Mouse (Mus musculus) granulocyte monocyte progenitor cell, adult 5-6 weeks (primary cell): ENCODE results near the gene Atg4b. TPM values are rescaled to one million over a fixed set of nuclear protein-coding genes. Genes with fewer than 3 reads are reported as not detected.
A peak's percentile ranks its signal among the peaks of the same experiment; 100 is the strongest.
"Not testable (repeated sequence)": the region's sequence is repeated elsewhere in the genome, so short reads cannot be mapped to it uniquely, and the experiment has no call there.

Source experiments
- ATAC-seq: replicated peaks from 2 replicates; pipeline ENCODE4 v1.8.0; 2016; ENCODE audit warnings: mild to moderate bottlenecking, moderate TSS enrichment, inconsistent platforms; ENCODE audit not compliant: poor library complexity, severe bottlenecking
- total RNA-seq, 2 experiments: library from RNA; stranded (forward) in 1 of 2; stranded (reverse) in 1 of 2; fragments of 200-712, 200-1000 nt in 1 of 2; fragments of >200 nt in 1 of 2; fragmentation: Nextera tagmentation in 1 of 2; gene quantifications; 2 replicates each; pipeline ENCODE4 v1.2.3; 2014 to 2017

Atg4b gene
- total RNA-seq, 2 experiments from 2014 or later: 29.7 to 87.7 TPM

DNA sequence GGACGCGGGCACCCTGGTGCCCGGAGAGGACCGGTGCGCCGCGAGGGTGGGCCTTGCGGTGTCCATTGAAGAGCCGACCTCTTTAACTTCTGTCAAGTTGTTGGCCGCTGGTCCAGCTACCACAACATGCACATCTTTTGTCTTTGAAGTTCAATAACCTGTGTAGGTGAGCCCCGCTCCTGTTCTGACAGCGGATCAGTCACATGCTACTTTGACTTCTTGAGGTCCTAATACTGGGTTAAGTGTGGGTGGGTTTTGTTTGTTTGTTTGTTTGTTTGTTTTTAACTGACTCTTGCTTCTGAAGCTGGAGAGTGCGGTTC, 4.0 kb downstream of the Atg4b start:
- no peak for ATAC-seq

DNA sequence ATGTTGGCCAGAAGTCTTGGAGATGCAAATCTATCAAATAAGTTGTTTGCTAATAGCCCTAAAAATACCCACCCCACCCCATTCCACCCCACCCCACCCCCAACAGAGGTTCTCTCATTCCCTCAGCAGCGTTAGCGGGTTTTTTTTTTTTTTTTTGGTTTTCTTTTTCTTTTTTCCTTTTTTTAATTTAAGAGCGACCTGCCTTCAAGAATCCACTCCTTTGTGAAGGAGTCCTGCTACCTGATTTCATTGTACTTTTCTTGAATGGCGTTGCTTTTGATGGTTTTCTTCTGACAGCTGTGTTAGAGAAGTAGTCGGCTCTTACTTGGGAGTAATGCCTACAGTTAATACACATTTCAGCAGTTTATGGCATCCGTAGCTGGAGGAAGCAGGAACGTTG, 4.3 kb downstream of the Atg4b start:
- no peak for ATAC-seq

DNA sequence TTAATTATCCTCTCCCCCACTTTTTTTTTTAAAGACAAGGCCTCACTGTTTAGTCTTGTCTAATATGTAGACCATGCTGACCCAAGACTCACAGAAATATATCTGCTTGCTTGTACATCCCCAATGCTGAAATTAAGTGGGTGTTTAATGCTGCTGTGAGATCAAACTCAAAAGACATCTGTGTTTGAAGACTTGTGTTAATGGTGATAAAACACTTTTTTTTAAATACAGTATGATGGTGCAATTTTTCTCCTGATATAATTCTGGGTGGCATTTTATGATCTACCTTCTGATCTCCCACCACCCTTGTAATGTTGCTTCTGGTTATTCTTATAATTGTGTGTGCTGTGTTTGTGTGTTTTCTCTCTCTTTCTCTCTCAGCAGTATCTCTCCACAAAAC, 4.9 kb downstream of the Atg4b start:
- ATAC-seq: no peak

DNA sequence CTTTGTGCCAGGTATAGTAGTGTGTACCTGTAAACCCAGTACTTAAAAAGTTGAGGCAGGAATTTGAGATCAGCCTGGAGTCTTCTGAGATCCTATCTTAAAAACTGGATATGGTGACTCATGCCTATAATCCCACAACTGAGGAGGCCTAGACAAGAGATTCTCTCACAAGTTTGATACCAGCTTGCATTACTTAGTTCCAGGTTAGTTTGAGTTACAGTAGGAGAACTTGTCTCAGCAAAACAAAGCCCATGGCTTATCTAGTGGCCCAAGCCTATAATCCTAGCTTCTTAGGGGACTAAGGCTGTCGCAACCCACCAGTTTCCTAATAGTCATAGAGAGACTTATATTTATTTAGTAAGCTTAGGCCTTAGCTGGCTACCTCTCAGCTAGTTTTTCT, 8.8 kb downstream of the Atg4b start:
- no peak for ATAC-seq

DNA sequence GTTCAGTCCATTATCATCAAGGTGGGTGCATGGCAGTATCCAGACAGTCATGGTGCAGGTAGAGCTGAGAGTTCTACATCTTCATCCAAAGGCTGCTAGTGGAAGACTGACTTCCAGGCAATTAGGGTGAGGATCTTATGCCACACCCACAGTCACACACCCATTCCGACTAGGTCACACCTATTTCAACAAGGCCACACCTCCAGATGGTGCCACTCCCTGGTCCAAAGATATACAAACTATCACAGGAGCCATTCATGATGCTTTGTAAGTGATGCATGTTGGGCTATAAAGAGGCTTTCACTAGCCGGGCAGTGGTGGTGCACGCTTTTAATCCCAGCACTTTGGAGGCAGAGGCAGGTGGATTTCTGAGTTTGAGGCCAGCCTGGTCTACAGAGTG, 12.2 kb downstream of the Atg4b start:
- ATAC-seq: not testable (repeated sequence)

DNA sequence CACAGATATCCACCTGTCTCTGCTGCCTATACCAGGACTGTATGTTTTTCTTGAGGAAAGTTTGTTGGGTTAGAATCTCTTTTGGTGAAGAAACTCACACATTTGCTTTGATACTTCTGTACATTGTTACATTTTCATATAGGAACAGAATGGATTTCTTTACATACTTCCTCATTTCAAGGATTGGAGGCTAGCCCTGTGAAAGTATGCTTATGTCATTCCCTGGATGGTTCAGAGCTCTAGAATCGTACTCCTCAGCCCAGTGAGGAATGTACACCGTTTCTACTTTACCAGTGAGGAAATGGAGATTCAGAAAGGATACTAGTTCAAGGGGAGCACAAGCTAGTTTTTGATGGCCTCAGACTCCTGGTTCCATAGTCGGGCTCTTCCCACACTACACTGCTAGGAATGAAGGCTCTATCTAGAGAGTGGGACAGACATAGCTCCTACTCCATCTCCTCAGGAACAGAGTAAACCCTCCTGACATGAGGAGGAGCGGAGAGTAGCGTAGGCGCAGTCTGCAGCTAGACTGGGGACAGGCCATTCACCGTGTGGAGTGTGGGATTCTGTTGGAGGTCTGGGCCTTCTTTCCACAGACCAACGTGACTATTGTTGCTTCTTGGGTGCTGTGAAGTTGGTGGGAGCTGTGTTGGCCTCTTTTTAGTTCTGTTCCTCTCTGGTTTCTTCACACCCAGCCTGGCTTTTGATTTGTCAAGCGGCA, 13.7 kb downstream of the Atg4b start:
- ATAC-seq: peak; percentile 94

DNA sequence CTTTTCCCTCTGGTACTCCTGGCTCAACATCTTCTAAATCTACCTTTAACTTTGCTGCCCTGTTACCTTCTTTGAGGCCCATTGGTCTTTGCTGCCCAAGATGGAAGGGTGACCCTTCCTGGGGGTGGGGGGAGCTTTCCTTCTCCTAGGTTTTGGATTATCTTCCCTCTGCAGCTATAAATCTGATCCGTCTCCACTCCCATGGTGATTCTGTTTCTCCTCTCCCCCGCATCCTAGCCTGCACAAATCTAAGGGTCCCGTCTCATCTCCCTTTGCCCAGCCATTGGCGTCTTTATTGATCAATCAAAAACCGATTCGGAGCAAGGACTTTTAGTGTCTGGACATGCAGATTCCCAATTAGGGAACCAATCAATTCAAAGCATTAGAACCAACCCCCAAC, 16.3 kb downstream of the Atg4b start:
- no peak for ATAC-seq

DNA sequence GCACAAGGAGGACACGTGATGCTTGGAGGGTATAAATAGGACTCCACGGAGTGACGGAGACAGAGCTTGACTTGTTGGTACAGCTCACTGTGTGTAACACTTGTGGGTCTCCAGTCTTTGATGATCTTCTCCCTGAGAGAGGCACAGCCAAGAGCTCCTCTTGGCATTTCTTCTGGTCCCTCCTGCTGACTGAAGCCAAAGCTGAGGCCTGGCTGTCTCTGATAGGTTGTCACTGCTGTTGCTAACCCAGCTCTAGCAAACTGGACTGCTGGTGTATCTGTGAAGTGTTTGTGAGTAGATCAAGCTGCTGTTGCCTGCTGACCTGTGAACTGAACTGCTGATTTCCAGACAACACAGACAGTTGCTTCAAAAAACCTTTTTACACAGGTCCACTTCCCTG, 18.6 kb downstream of the Atg4b start:
- no peak for ATAC-seq

DNA sequence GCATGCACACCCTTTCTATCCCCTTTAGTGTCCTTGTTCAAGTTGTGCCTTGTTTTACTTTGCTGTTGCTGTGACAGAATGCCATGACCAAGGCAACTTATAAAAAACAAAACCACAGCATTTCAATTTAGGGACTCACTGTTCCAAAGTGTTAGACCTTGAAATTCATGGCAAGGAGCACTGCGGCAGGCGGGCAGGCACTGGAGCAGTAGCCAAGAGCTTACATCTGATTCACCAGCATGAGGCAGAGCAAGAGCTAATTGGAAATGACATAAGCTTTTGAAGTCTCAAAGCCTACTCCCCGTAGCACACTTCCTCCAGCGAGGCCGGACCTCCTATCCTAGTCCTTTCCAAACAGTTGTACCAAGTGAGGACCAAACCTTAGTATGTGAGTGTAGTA, 25.4 kb downstream of the Atg4b start:
- no peak for ATAC-seq

DNA sequence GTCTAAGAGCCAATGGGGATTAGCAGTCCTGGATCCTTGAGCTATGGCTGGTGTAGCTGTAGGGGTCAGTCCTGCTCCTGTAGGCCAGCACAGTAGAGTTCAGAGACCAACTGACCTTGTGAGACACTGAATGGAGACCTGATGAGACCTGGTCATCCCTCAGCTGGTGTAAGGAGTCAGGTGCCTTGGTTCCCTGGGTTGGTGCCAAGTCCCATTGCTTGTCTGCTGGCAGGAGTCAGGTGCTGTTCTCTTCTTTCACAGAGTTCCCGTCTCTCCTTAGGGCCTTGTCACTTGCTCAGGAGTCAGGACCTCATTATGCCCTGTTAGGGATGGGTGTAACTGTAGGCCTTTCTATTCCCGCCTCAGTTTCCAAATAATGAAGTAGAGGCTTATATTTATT, 35.6 kb downstream of the Atg4b start:
- ATAC-seq: no peak

DNA sequence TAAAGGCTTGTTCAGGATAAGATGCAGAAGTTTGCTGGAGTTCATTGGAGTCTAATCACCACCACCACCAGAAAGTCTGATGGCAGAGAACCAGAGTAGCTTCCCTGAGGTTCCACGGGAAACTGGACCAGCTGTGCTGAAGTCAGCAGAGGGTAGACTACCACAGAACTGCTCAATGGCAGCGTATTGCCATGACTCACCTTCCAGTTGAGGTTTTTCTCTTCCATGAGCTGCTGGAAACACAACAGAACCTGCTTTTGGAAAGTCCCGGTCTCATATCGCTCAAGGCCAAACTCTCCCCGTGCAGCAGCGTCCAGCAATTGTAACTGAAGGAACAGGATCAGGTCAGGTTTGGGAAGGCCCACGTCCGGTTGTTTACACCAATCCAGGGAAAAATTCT, 43.2 kb downstream of the Atg4b start:
- ATAC-seq: no peak

DNA sequence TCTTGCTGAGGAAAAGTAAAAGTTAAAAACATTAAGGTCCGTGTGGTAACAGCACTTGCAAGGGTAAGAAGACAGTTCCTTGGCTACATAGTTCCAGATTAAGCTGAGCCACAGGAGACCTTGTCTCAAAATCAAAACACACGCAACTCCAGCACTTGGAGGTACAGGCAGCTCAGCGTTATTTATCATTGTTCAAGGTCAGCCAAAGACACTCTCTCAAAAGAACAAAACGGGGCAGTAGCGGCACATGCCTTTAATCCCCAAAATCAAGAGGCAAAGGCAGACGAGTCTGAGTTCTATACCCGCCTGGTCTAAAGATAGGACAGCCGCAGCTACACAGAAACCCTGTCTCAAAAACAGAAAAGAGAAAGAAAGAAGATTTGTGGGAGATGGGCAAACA, 44.6 kb downstream of the Atg4b start:
- ATAC-seq: no peak

DNA sequence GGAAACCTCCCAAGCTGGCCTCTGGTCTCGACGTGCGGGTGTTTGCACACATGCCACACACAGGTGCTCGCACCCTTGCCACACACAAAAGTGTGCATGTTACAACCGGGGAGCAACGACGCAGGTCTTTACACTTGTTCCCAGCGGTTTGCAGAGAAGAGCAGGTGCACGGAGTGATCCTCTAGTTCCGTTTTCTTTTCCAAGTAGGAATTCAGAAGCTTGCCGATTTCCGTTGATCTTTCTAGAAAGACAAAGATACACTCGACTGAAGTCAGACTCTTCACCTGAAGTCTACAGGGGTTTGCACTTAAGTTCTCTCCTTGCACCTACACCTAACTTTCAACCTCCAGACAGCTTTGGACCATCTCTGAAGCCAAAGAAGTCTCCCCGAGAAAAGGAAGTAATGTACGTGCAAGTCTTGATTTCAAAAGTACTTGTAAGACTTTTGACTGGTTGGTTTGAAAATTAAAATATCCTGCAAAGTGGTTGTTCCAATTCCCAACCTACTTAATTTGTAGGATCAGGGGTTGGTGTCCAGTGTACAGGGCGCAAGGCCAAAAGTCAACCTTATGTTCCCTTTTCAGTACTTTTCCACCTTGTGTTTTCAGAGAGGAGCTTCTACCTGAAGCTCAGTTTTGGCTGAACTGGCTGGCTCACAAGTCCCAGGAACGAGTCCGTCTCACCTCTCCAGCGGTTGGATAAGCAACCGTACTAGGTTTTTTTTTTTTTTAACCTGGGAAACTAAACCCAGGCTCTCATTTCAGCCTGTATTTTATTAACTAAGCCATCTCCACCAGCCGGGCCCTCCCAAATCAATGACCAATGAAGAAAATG, 49.6 kb downstream of the Atg4b start:
- ATAC-seq: no peak

DNA sequence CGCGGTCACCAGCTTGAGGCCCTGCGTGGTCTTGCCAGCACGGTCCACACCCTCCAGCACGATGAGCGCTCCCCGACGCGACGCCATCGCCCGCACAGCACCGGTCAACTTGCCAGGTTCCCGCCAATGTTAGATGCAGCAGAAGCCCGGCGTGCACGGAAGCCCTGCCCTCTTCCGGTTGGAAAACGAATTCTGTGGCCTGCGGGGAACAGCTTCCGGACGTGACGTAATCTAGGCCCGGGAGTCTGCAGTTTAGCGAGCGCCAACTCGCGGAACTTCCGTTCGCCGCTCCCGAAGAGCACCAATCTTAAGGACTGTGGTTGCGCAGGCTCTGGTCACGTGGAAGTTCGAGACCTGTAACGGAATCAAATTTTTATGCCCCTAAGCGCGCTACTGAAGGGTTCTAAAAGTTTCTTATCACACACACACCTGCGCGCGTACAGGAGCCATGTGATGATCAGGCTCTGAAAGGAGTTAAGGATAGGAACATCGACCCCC, 50.5 kb downstream of the Atg4b start, which contains the start of gene Dtymk:
Dtymk (minus strand) TSS at position 194 of the 498 bp plus-strand sequence.
- ATAC-seq: peak; percentile 67

DNA sequence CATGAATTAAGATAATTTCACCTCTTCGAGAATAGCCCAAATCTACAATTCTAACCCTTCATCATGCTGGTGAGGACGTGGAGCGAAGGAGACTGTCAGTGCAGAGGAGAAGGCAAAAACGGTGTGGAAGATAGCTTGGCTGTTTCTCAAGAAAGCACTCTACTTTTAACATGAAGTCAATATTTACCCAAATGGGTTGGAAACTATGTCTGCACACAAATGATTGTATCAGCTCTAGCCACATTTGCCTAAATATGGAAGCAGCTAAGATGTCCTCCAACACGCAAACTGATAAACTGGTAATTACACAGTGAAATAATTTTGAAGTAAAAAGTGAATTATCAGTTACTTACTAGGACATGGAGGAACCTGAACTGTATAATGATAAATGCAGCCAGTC, 51.5 kb downstream of the Atg4b start:
- no peak for ATAC-seq

DNA sequence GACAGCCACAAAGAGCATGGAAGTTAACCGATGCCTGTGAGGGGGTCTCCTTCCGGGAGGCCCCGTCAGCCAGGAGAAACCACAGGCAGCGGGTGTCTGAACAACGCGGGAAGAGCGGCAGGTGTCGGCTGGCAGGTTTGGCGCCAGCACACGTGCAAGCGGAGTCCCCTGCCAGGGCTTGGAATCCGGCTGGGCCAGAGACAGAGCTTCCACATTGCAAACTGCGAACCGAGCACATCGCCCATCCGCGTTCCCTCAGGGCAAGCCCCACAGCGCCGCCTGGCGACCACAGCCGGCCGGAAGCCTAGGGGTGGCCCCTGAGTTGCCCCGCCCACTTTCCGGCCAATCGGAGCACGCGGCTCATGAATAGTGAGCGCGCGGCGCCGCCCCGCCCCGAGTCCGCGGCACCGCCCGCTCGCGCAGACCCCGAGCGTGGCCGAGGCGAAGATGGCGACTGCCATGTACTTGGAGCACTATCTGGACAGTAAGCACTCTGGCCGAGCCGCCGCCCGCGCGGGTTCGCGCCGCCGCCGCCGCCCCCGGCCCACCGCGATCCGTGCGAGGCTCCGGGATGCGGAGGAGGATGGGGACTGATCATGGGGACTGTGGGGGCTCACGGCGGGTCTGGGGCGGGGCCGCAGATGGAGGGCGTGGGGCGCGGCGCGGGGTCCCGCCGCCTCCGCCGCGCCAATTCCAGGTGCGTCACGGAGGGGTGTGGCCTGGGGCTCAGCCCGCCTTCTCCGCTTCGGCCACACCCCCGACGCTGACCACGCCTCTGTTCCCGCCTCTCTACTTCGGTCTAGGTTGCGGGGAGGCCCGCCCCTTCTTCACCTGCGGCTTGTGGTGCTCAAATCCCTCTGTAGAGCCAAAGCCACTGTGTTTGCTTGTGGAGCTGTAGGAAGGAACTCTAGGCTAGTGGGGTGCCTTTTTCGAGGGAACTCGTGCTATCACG, 52.5 kb downstream of the Atg4b start, which contains the start of gene Ing5:
Ing5 (plus strand) TSS at position 410 of the 952 bp plus-strand sequence.
- ATAC-seq: peak; percentile 70

DNA sequence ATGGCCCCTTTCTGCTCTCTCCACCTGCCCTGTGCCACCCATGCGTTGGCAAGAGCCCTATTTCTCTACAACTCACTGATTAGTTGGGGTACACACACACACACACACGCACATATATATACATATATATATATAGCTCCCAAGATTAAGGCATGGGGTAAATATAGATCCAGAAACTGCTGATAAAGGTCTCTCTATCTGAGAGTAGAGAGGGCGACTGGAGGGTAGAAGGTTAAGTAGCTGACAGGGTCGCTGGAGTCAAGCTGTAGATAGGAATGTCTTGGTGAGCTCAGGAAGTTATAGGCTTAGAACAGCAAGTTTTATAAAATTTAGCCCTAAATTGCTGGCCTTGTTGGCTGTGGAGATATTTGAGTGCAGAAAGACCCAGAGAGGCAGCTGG, 53.5 kb downstream of the Atg4b start:
- no peak for ATAC-seq

DNA sequence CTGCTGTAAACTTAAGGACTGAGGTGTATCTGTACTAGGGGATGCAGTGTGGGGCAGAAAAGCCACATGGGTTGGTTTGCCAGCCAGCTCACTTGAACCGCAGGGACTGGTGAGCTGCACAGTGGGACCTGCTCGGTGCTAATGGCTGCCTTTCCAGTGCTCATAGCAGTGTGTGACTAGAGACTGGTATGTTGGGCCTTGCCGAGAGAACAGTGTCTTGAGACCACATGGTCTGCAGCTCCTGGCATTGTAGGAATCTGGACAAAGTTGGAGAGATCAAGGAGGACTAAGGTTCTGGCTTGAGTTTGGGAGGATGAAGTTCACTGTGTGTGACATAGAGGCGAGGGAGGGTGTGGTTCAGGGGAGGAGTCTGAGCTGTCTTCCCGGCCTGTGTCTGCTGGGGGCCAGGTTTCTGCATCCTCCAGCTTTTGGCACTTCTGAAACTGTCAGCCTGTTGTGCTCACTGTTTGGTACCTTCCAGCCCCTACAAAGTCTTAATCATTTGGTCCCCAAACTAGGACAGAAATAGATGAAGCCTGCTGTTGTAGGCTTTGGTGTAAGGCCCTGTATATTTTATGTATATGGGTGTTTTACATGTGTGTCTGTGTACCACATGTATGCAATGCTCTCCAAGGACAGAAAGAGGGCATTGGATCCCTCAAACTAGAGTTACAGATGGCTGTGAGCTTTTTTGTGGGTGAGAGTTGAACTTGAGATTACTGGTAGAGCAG, 54.1 kb downstream of the Atg4b start:
- ATAC-seq: no peak

DNA sequence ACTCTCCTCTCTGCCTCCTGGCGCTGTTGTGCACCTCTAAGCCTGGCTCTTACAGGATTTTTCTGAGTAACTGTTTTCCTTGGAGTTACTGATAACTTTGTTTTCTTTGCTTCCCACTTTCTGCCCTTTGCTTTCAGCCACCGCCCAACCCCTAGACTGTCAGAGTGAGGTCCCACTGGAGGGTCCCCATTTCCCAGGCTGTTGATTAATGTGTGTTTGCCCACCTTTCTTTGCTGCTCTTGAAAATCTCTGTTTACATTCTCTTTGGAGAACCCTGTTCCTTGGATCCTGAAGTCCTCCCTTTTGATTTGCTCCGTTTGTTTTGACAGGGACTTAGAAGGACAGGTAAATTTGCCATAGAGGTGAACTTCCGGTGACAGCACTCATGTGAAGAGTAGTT, 57.6 kb downstream of the Atg4b start:
- no peak for ATAC-seq

DNA sequence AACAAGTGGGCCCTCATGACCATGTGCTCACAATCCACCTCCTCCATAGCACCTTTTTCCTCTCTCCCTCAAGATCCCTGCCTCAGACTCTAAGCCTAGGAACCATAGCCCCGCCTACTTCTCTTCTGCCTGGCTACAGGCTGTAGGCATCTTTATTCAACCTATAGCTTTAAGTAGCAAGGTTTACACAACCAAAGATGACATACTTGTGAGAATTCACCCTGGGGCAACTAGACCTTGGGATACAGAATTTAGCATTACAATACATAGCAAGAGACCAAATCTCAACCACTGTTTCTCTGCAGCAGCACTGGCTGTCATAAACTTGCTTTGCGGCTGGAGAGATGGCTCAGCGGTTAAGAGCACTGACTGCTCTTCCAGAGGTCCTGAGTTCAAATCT, 58.7 kb downstream of the Atg4b start:
- ATAC-seq: no peak
